Mouse (Mus musculus) adrenal gland, adult (tissue): ENCODE measurements around the gene Rad23a.

Experiments used
- DNase-seq, 2 experiments: peaks; one replicate each; pipeline ENCODE4 v3.0.0; 2022 to 2023; ENCODE audit warnings: low spot score in 1 of 2; ENCODE audit not compliant: inconsistent age in 2 of 2

Rad23a gene

DNA sequence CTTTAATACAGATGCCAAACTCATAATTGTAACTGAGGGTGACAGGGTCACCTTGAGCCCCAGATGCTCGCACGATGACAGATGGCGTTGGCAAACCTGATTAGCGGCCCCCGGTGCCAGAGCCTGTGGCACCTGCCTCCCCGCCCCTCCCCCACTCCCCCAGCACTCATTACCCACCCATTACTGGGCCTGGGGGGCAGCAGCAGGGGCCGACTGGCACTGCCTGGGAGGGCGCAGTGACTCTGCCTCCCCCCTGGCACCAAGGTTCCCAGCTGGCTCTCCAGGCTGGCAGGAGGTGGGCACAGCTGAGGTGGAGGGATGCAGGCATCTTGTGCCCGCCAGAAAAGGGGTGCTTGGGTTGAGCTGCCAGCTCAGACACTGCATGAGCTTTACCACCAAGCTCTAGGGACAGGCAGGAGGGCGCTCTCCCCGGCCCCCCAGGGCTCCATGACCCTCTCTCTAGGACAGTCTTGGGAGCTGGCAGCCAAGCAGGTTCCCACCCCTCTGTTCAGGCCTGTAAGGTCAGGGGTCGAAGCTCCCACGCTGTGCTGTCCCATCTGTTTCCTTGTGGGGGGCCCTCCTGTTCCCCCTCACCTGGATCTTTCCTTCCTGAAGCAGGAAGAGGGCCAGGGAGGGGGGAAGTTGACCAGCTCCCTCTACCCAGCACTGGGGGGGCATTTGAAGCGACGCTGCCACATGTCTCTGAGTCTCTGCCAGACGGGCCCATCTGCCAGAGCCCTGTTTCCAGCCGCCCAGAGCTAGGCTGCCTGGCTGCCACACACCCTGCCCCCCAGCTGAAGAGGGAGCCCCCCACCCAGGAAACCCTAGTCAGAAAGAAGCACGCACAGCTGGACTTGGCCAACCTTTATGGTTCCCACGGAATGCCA, 25.7 kb downstream of the Rad23a start:
- DNase-seq = peak in 1 of 2 experiments; percentile 51

DNA sequence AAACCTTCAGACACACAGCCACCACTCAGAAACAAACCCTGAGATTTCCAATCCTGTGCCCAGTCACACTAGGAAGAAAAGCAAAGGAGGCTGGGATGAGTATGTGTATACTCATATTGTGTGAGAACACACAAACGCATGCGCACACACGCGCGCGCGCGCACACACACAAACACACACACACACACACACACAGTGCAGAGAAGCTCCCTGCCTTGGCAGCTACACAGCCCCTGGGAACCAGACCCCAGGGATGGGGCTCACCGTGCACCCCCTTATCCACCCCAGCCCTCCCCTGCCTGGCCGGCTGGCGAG, 26.3 kb downstream of the Rad23a start:
- no peak for DNase-seq

DNA sequence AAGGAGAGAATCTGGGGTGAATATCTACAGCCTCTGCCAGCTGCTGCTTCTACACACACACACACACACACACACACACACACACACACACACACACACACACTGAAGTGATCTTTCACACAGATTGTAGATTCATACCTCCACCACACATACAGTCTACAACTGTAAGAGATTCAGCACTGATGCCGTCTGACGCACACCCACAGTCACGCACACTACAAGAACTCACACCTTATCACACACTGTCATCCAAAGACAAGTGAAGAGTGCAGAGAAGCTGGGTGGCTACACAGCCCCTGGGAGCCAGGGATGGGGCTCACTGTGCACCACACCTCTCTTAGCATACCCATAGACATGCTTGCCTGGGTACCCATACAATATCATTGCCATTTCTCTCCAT, 26.6 kb downstream of the Rad23a start:
- DNase-seq = no peak

DNA sequence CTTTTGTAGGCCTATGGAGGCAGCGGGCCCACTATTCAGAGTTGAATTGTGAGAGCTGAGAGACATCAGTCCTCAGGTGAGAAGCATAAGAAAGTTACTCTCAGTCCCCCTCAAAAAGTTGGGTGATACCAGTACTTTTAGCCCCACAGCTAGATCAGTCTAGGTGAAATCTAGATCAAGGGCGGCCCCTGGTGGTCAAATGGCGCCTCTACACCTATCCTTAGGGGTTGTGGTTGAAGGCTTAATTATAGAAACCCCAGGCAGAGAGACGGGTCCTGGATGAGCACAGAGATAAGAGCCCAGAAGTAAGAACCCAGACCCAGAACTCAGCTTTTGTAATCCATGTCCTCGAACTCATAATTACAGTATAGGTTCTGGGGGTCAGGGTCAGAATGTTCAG, 27.4 kb downstream of the Rad23a start:
- DNase-seq = peak; percentile 78 to 94

DNA sequence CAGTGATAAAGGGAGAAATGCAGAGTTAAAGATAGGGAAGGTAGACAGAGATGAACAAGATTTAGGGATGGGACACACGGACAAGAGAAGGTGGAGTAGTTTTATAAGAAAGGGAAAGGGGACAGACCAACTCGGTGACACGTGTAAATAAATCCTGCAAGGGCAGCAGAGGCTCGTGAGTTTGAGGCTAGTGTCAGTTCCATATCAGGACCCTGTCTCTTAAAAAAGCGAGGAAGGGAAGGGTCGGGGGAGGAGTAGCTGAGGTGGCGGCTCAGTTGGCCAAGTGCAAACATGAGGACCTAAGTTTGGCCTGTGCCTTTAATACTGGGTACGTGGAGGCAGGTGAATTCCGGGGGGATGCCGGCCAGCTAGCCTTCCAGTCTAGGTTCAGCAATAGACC, 29.2 kb downstream of the Rad23a start:
- no peak for DNase-seq

DNA sequence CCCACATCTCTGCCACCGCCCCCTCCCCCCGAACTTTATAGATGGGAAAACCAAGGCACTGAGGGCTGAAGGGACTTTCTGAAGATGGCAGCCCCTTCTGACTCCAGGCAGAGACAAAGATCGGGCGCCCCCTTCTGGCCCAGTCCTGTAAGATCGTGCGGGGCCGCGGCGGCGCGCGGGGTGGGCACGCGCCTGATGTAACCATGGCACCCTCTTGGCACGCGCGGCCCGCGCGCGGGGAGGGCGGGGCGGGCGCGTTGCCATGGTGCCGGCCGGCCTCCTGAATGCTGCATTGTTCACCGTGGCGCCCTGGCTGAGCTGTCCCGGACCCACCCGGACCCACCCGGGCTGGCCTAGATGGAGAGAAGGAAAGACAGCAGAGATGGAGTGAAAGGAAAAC, 29.6 kb downstream of the Rad23a start:
- peak; percentile 93 to 98 for DNase-seq

DNA sequence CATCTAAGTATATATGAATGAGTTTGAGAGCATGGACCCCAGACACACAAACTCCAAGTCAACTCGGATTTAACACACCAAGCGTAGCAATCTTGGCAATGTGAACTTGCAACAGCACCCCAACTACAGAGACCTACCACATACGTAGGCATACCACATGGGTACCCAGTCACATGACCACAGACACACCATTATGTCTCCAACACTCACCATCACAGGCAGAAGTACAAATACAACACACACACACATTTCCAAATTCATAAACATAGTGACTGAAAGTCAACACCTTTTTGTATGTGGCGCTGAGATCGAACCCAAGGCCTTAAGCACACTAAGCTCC, 30.6 kb downstream of the Rad23a start:
- DNase-seq = no peak

DNA sequence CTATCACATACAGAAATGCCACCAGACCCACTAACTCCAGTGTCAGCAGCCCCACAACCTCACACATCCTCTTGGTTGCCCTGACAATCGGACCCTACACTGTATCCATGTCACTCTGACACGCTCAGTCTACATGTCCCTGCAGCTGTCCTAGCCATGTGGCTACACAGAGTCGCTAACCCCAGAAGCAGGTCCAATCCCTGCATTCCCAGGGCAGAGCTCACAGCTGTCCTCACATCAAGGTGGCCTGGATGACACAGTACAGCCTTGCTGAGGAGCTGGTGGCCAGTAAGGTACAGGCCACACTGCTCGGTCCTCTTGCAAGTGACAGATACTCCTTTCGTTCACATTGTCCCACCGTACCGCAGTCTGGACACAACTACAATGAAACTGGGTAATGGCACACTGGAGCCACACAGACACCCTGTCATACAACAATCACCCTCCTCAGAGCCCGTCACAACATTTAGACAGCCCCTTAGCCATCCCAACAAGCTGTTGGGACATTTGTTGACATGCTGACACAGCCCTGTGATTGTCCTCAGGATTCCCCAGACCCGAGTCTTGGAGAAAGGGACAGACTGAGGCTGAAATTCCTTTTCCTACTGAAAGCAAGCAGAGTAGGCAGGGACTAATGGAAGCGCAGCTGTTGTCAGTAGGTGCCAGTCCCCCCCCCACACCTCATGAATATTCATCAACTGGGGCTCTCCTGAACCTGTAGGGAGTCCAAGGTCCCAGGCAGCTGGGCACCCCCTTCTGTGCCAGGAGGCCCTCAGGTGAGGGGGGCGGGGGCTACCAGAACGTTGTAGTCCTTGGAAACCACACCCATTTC, 31.1 kb downstream of the Rad23a start:
- no peak for DNase-seq

DNA sequence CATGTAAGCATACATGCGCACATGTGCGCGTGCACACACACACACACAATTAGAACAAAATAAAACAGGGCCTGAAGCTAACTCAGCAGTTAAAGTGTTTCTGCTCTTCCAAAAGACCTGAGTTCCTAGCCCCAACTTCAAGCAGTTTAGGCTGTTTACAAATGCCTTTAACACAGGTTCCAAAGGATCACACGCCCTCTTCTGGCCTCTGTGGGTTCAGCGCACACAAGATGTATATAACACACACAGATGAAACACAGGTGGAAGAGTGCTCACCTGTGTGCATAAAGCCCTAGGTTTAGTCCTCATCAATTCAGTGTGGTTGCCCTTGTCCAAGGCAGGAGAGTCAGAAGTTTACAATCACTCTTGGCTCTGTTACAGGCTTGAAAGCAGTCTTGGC, 34.4 kb downstream of the Rad23a start:
- no peak for DNase-seq

DNA sequence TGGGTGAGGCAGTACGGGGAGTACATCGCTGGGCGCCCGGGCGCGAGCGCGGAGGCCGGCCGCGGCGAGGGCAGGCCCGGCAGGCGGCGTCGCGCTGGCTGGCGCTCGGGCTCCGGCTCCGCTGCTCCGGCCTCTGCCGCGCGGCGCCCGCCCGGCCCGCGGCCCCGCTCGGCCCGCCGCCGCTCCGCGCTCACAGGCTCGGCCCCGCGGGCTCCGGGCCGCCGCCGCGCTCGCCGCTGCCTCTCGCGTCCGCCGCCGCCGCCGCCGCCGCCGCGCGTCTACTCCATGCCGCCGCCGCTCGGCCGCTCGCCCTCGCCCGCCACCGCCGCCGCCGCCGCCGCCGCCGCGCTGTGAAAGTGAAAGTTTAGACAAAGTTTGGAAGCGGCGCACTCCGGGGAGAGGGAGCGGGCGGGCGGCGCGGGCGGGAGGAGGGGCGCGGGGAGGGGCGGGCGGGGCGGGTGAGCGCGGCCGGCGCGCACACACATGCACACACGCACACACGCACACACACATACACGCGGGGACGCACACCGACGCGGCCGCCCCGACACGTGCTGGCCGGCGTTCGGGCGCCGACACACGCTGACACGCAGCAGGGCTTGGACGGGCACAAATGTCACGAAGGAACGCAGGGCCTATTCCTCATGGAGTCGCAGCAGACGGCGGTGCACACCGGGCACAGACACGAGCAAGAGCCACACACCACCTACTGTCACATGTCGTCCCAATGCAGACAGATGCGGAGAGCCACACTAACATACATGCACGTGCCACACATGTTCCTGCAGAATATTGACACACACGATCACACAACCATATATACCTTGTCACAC, 40.2 kb downstream of the Rad23a start, which contains the start of gene Nfix:
Gene Nfix, minus strand, starts transcription at position 346 of the 833 bp plus-strand sequence.
- peak; percentile 73 to 90 for DNase-seq

DNA sequence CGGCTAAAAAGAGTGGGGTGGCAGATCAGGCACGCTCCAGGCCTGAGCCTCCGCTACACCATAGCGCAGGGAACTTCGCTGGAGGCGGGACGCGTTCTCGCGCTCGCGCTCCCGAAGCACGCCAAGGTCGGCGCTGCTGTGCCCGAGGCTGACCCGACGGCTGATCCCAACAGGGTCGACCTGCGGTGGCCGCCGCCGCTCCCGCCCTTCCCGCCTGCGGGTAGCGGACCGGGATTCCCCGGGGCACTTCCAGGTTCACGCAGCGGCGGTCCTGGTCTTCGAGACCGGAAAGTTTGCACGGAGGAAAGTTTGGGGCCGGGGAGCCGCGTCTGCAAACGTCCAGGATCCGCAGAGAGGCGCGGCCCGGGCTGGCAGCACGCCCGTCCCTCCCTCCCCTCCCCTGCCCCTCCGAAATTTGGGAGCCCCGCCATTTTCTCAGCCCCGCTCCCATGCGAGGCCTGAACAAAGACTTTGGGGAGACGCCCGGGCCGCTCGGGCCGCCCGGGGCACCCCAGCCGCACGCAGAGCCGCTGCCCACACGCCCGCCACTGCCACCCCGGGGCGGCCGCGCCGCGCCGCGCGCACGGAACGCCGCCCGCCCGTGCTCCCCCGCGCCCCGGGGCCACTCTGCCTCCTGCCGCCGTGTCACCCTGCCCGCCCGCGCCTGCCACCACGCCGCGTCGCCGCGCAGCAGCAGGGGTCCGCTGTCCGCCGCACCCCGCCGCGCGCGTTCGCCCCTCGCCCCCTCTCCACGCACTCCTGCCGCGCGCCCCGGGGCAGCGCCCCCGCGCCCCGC, 41.1 kb downstream of the Rad23a start:
- DNase-seq = peak; percentile 76 to 91

DNA sequence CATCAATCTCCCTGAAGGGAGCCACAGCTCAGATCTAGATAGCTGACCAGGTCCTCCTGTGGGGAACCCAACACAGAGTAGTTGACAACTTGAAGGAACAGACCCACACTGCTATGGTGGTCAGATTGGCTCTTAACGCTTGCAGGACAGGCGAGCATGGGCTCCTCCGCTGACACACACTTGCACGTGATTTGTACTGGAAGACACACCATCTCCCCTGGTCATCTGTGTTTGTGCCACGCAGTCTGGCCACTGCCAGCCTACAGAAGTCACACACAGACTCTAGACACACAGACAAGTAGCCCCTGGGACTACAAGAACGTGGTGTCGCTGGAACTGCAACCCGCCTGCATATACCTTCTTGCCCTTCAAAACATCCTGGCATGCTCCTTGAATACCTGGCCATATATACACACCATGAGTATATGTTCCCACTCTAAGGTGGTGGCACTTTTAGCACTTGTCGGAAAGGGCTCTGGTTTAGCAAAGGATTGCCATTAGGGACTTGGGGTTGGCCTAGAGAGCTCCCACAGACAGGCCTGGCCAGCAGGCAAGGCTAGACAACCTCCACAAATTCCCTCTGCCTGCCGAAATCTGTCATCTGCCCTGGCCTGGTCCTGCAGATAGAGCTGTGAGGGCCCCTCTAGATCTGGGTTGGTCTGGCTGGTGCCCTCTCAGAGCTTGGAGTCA, 41.9 kb downstream of the Rad23a start:
- DNase-seq = no peak

DNA sequence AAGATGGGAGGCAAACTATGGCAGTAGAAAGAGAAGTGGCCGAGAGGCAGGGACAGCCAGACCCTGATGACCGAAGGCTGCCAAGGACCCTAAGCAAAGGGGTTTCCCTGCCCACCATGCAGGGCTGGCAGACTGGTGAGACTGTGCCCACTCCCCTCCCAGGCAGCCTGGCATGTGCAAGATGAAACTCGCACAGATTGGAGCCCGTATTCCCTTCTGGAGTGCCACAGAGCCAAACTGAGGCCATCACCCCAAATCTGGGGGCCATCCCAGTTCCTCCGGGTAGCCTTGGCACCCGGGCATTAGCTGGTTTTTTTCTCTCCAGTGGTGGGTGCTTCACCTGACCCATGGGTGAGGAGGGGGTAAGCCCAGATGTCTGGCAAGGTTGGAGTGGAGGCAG, 42.5 kb downstream of the Rad23a start:
- no peak for DNase-seq

DNA sequence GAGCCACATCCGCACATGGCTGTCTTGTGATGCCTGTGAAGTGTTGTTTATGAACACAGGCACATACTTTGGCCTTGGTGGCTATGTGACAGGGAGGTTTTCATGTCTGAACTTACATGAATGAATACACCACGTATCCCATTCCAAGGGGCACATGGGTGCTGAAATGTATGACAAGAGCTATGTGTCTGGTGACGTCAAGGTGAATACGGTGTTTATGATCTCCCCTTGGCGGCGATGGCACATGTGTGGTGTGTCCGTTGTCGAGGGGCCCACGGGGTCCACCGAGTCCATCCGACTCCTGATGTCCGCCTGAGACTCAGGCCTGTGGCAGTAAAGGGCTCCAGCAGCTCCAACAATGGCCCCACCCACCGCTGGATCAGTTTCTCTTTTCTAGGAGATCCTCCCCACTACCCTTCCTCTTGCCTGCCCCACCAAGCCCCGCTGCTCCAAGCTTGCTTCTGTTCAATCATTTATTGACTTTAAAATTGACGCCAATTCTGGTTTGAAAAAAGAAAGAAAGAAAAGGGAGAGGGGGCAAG, 43.1 kb downstream of the Rad23a start:
- DNase-seq = no peak

DNA sequence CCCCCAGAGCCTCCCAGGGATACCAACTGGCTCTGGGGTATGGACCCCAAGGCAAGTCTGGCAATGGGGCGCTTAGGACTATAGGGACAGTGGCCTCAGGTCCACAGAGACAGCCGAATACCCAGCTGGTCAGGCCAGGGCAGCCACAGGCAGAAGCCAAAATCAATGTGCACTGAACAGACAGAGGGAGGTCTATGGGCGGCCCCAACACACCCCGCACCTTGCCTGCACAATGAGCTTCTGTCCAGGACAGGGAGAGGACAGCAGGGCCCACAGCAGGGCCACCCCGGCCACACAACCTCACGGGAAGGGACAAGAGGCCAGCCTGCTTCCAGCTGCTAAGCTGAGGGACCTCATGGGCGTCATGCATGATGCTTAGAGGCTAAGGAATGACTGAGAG, 46.0 kb downstream of the Rad23a start:
- DNase-seq = no peak

DNA sequence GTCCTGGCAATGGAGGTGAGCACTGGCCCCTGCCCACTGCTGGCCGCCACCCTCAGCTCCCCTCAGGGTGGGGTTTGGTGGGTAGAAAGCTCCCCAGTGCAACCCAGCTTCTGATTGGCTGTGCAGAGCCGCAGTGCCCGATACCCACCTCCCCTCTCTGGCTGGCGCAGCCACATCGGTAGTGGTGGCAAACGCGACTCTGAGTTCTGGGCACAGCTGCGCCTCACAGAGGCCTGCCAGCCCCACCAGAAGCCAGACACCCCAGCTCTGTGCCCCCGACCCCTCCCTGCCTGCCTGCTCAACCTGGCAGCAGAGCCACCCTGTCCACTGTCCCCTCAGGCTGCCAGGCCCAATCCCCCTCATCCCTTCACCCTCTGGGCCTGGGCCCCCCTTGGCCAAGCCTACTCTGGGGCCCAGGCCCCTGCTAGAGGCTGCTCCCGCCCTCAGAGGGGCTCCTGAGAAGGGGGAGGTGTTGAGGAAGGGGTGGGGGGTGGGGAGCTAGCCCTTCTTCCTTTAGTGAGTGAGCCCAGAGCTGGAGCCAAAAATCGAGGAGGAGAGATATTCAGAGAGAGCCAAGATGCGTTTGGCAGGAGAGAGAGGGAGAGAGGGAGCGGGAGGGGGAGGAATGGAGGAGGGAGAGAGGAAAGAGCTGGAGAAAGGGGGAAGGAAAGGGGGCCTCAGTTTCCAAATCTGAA, 46.5 kb downstream of the Rad23a start:
- DNase-seq = no peak

DNA sequence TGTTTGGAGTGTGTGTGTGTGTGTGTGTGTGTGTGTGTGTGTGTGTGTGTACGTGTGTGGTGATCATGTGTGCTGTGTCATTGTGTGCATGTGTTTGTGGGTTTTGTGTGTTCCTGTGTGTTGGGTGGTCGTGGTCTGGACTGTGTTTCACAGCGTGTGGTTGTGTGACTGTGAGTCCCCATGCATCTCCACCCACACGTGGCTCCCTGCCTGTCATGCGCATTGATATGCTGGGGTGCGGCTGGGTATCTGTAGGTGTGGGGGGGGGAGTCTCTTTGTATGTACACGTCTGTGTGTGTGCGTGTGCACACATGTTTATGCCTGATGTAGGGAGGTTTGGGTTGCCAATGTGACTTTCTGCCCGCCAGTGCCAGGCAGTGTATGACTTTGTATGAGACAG, 47.3 kb downstream of the Rad23a start:
- no peak for DNase-seq

DNA sequence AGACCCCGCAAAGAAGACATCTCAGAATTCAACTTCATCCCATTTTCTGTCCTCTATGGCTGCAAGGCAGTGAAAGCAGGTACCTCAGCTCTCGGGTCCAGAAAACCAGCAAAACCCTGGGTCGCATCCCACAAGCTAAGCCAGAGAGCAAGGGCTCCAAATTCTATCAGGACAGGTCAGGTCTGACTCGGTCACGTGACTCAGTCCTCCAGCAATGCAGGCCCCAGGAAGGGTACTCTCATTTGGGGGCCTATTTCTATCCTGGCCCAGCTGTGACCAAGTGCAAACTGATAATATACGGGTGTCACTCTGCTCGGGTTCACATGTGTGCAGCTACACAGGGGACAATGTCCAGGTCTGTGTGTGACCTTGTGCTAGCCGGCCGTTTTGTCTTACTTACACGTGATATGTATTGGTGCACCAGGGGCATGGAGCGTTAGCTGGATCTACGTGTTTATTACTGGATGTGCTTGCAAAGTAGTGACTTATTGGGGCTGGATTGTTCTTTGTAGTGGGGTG, 48.0 kb downstream of the Rad23a start:
- peak in 1 of 2 experiments; percentile 20 for DNase-seq

DNA sequence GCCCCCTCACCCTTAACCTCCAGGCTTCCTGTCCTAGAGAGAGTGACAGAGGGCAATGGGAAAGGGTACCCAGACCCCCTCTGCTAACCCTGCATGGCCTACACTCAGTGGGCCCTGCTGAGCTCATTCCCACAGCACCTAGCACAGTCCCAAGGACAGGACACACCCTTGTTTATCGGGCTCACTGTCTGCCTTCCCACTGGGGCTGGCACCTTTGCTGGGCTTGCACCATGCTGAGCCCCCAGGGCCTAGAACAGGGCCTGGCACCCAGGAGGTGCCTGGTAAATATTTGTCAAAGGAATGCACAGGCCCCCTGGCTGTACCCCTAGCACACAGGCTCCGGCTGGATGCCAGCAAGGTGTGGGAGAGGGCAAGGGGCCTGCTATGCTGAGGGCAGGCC, 49.9 kb downstream of the Rad23a start:
- peak in 1 of 2 experiments; percentile 22 for DNase-seq
